ENCODE assay signal across 7 mouse cellular contexts in the genomic region with DNA sequence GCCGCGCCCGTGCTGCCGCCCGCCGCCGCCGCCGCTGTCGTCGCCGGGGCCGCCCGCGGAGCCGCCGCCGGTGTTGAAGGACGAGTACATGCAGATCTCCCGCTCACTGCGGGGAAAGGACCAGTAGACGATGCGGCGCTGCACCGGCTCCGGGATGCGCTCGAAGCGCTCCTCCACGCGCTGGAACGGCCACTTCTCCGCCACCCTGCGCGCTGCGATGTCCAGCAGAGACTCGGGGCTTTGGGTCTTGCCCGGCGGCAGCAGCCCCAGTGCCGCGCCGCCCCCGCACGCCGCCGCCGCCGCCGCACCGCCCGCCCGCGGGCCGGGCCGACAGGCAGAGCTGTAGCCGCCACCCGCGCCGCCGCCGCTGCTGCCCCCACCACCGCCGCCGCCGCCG.
DNase-seq lines count a peak whose midpoint lies in the region; ATAC-seq and TF ChIP-seq lines count a peak whose summit lies in the region.

No protein-coding gene starts in this region.

- H3K4me3 ChIP-seq in lung, embryonic 14.5 days (ENCODE audit: low read depth, low read length), result peak overlapping the region; percentile 85
- H3K4me3 ChIP-seq in bone marrow macrophage, adult 2 months (ENCODE audit: insufficient read depth, low read length), result peak overlapping the region; percentile 100
- peak overlapping the region; percentile 95 for H3K4me3 ChIP-seq in forebrain, embryonic 12.5 days (replicated peaks)
- H3K4me3 ChIP-seq in liver, embryonic 13.5 days (replicated peaks), result peak overlapping the region; percentile 71

- no peak for TF ChIP-seq CTCF in lung, embryonic 14.5 days (IDR thresholded peaks at IDR 0.05; ENCODE audit: low read depth)
- no peak for TF ChIP-seq CTCF in bone marrow macrophage, adult 2 months (IDR thresholded peaks at IDR 0.05; ENCODE audit: low read depth, low read length)

- no peaks in the 10 kb centered on the region for H3K27me3 ChIP-seq in lung, embryonic 14.5 days (ENCODE audit: insufficient read depth, low read length)
- peaks cover 17% of the 10 kb centered on the region for H3K27me3 ChIP-seq in forebrain, embryonic 12.5 days
- peaks cover 85% of the 10 kb centered on the region for H3K27me3 ChIP-seq in liver, embryonic 13.5 days

- no peaks in the 10 kb centered on the region for H3K36me3 ChIP-seq in lung, embryonic 14.5 days (ENCODE audit: insufficient read depth)
- no peaks in the 10 kb centered on the region for H3K36me3 ChIP-seq in forebrain, embryonic 12.5 days (replicated peaks)
- H3K36me3 ChIP-seq in liver, embryonic 13.5 days, result no peaks in the 10 kb centered on the region

- peak; percentile 4 for ATAC-seq in lung, embryonic 14.5 days (ENCODE audit: insufficient read depth)
- ATAC-seq in forebrain, embryonic 12.5 days (ENCODE audit: low FRiP score), result no peak
- no peak for ATAC-seq in liver, embryonic 13.5 days (ENCODE audit: low read depth)
- ATAC-seq in megakaryocyte-erythroid progenitor cell, adult 5-6 weeks (replicated peaks; ENCODE audit: low FRiP score, low TSS enrichment, poor library complexity, severe bottlenecking), result no peak

- no peaks in the 10 kb centered on the region for H3K9me3 ChIP-seq in lung, embryonic 14.5 days (ENCODE audit: low read depth, low read length)
- H3K9me3 ChIP-seq in forebrain, embryonic 12.5 days, result no peaks in the 10 kb centered on the region
- H3K9me3 ChIP-seq in liver, embryonic 13.5 days (replicated peaks), result no peaks in the 10 kb centered on the region

- peak overlapping the region; percentile 89 for H3K9ac ChIP-seq in lung, embryonic 14.5 days
- H3K9ac ChIP-seq in forebrain, embryonic 12.5 days, result peak overlapping the region; percentile 97
- H3K9ac ChIP-seq in liver, embryonic 13.5 days, result peak overlapping the region; percentile 74

- peaks cover 10% of the 10 kb centered on the region for H3K4me1 ChIP-seq in lung, embryonic 14.5 days (ENCODE audit: insufficient read depth)
- peaks cover 26% of the 10 kb centered on the region for H3K4me1 ChIP-seq in bone marrow macrophage, adult 2 months (ENCODE audit: control insufficient read depth, insufficient read depth, low read length)
- peaks cover 29% of the 10 kb centered on the region for H3K4me1 ChIP-seq in forebrain, embryonic 12.5 days
- H3K4me1 ChIP-seq in liver, embryonic 13.5 days (replicated peaks), result peaks cover 27% of the 10 kb centered on the region

- H3K4me2 ChIP-seq in lung, embryonic 14.5 days, result peak overlapping the region; percentile 73
- peak overlapping the region; percentile 78 for H3K4me2 ChIP-seq in forebrain, embryonic 12.5 days
- H3K4me2 ChIP-seq in liver, embryonic 13.5 days, result peak overlapping the region; percentile 95

- peak overlapping the region; percentile 93 for H3K27ac ChIP-seq in lung, embryonic 14.5 days (ENCODE audit: low read depth)
- H3K27ac ChIP-seq in bone marrow macrophage, adult 2 months (ENCODE audit: insufficient read depth, low read depth, low read length), result peak overlapping the region; percentile 87
- peak overlapping the region; percentile 99 for H3K27ac ChIP-seq in forebrain, embryonic 12.5 days
- 0 out of 2 replicates have a peak overlapping the region, but pooled peaks have one; percentile 29 for H3K27ac ChIP-seq in liver, embryonic 13.5 days

- no peak for TF ChIP-seq POLR2A in bone marrow macrophage, adult 2 months (IDR thresholded peaks at IDR 0.05; ENCODE audit: borderline replicate concordance, low read depth, low read length)

- WGBS in lung, embryonic 14.5 days, result 0% methylated on average over 48 of the region's 66 CpGs
- under 1% methylated on average over 46 of the region's 66 CpGs for WGBS in forebrain, embryonic 12.5 days
- WGBS in liver, embryonic 13.5 days (ENCODE audit: insufficient replicate concordance), result 2% methylated on average over 27 of the region's 66 CpGs

- DNase-seq in lung, embryonic 14.5 days, result no peak
- DNase-seq in lung, postnatal 36 days, result no peak
- no peak for DNase-seq in liver, embryonic 13.5 days
- DNase-seq in cerebellum, adult 11 months, result no peak

Comparison
In these comparisons a context has a peak if more than half of its experiments do, and no peak if none do; other contexts are left out.
1. H3K27ac ChIP-seq: peak in every context shown above with its lines; median percentile 99 in forebrain, embryonic 12.5 days; 93 in lung, embryonic 14.5 days; 87 in bone marrow macrophage, adult 2 months; 29 in liver, embryonic 13.5 days.